Mouse (Mus musculus) left cerebral cortex, adult 9 months (tissue): ENCODE data around the gene Prelp.
A peak's percentile ranks its signal among the peaks of the same experiment; 100 is the strongest.

Experiments used
- DNase-seq, 2 experiments: peaks; one replicate each; pipeline ENCODE4 v3.0.0; 2022; ENCODE audit warnings: low spot score in 2 of 2

Gene Prelp

DNA sequence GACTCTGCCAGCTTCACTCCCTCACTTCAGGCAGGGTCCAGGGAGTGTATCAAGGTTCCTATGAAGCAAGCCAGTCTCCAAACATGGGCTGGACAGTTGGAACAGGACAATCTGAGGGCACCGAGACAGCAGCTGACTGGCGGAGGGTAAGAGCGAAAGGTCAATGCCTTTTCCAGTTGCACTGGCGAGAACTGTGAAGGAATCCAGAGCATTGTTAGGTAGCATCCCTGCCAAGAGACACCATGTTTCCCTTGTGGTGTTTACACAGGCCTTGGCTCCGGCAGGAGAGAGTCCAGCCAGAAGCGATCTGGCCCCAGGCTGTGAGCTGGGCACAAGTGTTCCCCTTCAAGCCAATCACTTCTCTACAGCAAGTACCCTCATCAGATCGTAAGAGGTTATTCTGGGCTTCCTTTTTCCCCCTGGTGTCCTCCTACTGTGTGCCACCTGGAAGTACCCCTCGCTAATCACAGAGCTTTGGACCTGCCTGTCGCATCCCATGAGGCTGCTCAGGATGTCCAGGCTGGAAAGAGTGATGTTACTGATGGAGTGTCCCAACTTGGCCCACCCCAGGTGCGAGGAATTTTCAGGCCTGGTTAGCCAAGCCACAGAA lies 13.2 kb upstream of the Prelp start:
- DNase-seq, result no peak

DNA sequence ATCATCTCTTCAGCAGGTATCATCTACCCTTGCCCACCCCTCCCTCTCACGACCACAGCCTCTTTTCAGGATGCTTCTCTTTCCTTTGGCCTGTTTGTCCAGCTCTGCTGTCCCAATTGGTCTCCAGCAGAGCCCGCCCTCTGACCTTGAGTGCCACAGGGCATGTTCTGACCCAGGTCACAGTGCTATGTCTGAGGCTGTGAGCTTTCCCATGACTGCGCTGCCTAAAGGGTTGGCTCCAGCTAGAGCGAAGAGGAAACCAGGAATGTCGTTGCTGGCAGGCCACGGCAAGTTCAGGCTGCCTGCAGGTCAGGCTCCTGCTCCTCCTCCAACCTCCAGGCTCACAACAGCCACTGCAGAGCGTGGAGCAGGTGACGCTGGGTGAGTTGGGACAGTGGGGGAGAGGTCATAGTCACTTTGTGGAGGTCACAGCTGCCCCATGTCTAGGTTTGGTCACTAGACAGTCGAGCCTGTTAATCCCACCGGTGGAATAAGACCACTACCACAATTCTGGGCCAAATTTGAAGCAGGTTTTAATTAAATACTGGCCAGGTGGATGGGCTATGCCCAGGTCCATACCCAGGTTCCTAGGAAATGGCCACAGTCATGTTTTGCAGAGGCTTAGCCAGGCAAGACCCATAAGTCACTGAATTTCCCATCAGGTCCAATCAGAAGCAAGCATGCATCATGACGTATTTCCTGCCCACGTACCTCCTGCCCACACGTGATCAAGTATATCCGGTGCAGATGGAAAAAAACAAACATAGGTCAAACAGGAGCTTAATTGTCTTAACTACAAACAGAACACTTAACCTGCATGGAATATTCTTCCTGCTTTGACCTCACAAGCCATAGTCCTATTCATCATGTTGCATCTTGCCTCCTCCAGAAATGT lies 12.3 kb upstream of the Prelp start:
- DNase-seq, result no peak

DNA sequence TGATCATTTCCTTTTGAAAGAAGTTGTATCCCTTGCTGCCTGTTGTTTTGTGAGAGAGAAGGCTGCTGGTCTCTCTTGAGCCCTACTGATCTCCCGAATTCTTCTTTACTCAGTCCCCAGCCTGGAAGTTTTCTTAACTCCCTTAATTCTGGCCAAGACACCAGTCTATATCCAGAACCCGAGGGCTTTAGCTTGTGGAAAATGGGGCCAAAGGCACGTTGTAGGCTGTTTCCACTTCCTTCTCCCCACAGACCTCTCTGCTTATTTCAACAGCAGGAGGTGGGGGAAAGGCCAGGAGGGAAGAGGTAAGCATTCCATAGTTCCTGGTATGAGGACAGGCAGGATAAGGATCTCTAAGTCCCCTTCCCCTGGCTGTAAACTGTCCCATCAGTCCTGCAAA lies 8.8 kb upstream of the Prelp start:
- DNase-seq, result no peak

DNA sequence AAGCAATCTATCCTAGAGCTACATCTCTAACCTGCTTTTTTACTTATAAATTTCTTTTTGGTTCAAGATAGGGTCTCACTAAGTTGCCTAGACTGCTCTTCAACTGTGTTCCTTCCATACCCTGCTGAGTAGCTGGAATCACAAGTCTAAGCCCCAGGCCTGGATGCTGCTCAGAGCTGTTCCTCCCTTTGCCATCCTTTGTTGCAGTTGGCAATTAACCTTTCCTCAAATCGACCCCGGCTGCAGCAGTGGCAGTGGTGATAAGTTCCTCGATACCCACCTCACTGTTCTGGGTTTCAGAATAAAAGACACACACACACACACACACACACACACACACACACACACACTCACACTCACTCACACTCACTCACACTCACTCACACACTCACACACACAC lies 4.0 kb upstream of the Prelp start:
- no peak for DNase-seq

DNA sequence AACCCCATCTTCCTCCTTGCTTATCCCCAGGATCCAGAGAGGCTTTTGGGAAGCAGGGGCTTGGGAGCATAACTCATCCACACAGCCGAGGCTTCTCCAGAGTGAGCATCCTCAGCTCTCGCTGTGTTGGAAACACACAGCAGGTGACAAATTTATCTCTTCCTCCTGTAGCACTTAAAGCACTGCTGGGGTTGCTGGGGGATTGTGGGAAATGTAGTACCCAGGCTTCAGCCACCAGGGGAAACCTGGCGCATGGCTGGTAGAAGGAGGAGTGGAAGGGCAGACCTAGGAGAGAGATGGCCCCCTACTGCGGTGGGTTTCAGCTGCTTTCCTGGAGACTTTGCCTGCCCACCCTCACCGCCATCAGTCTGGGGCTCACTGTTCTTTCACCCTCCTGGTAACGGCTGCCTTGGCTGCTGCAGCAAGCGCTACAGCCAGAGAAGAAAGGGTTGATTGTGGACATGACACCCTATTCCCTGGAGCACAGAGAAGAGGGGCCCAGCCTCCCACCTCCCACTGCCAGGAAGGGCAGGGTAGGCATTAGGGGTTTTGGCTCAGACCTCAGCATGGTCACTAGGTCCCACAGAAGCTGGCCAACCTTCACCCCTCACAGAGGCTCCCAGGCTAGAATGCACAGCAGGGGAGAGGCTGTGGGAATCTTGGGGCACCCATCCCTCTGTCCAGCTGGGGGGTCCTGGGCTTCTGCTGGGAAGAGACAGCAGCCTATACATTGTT lies 3.1 kb upstream of the Prelp start:
- DNase-seq, result peak in 1 of 2 experiments; percentile 66

DNA sequence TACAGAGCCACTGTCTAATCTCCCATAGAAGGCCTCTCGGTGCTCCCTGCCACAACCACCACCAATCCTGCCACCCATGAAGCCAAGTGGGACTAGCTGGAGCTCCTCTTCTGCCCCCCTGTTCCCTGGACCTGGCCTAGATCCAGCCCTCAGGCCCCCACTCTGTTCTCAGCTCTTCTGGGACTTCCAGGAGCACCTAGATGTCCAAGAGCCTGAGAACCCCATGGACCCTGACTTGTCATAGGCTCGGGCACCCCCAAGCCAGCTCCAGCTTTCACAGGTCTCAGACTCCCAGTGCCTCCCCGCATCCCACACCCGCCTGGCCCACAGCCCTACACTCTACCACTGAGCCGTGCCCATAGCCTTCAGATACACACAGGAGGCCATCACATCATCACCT lies 1.9 kb upstream of the Prelp start:
- no peak for DNase-seq

DNA sequence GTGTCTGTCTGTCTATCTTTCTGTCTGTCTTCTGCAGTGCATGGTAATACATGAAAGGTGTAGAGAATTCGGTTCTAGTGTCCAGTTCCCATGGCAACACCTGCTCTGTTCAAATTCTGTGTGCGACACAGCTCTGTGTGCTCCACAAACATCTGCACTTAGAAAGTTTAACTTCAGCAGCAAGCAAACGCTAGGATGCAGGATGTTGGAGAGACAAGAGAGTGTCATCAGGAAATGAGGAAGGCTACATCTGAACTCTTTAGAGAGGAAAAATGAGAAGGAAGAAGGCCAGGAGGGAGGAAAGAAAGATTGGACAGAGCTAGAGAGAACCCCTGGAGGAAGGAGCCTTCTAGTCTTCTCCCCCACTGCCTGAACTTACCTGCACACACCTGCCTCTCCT lies 338 bp downstream of the Prelp start:
- DNase-seq, result no peak

DNA sequence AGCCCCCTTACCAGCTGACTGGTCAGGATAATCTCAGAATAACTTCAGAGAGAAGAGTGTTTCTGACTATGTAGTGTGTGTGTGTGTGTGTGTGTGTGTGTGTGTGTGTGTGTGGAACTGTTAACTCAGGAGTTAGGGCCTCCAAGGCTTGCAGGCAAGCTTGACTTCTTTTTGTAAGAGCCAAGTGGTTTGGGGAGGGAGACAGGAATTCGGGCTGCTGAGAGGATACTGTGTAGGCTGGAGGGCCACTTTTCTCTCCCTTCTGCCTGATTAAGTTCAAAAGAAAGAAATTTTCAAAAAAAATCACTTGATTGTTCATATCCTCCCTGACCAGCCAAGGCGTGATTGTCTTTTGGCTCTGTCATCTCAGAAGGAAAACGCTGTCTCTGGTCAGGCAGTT lies 813 bp downstream of the Prelp start:
- no peak for DNase-seq

DNA sequence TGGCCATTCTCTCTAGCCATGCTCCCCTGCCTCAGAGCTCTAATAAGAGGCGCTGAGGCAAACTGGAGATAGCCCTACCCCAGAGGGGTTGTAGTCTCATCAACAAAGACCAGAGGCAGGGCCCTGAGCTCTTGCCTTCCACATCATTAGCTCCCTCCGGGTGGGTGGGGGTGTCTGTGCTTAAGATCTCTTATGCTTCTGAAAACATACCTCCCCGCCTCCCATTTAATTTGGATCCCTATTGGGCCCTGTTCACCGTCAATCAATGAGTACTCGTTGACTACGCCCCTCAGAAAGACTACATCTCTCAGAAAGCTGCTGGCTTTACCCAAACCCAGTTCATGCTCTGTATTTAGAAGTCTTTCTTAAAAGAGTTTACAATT lies 3.1 kb downstream of the Prelp start:
- DNase-seq, result no peak

DNA sequence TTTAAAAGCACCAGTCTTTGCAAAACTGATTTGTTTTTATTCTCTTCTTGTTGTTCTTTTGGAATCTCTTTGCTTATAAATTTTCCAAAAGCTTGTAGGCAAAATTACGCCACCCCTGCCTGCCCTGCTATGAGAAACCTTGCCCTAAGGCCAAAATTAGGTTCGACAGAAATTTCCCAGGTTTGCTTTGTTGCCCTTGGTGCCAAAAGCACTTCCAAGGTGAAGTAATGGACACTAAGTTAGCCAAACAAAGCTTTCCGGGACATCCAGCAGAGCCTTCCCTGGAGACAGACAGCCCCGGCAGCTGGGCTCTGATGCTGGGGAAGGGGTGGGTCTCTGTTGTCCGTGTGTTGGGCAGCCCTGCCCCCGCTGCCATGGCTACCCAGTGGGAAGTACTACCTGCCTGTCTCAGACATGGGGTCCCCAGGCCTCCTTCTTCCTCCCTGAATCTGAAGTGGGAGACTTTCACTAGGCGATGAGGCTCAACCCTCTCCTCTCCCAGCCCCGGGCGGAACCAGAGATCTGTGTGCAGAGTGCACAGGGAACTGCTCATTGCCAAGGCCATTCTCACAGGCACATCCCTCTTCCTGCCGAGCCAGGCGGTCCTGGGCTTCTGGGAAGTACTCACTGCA lies 3.6 kb downstream of the Prelp start:
- DNase-seq, result no peak

DNA sequence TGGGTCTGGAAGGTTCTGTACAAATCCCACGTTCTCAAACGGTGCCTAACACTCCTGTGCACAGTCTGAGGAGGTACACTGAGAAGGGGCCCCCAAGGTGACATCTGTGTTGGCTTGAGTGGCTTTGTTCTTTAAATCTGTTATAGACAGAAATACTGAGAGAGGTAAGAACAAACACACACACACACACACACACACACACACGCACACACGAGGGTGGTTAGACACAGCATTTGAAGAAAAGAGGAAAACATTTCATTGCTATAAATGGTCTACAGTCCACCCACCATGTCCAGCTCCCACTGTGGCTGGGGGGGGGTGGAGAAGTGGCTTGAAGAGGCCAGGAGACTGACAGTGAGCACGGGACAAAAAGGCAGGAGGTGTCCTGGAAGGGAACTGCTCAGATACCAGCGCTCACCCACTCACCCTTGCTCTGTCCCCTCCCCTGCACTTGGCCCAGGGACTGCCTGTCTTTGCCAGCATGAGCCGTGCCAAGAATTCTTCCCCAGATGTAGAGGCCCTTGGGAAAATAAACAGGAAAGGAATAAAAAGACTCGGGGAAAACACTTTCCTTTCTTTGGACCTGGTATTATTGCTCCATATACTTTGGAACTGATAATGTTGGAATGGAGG lies 5.4 kb downstream of the Prelp start:
- peak in 1 of 2 experiments; percentile 73 for DNase-seq

DNA sequence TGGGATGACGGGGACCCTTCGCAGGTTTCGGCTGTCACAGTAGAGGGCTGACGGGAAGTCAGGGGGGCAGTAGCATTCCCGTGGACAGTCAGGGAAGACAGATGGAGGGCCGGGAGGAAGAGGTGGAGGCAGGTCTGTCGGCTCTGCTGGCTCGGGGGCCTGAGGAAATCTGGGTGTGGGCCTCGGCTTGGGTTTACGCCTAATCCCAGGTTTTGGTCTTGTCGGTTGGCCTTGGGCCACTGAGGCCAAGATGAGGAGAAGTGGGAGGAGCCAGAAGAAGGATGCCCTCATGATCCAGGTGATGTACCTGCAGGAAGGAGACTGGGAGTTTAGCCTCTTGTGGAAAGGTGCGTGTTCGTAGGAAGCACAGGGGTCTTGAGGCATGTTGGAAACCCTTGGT lies 6.1 kb downstream of the Prelp start:
- DNase-seq, result no peak

DNA sequence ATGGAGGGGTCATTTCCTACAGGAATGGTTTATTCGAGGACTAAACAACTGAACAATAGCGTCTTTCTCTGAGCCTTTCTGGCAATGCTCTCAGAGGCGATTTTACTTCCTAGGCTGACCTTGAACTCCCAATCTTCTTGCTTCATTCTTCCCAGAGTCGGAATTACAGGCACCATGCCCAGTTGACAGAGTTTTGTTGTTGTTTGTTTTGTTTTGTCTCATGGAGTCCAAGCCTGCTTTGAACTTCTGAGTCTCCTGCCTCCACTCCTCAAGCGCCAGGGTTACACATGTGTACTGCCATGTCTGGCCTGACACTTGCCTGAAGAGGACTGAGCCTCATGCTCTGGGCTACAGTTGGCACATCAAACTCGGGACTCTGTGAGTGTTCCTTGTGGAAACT lies 8.2 kb downstream of the Prelp start:
- DNase-seq, result no peak

DNA sequence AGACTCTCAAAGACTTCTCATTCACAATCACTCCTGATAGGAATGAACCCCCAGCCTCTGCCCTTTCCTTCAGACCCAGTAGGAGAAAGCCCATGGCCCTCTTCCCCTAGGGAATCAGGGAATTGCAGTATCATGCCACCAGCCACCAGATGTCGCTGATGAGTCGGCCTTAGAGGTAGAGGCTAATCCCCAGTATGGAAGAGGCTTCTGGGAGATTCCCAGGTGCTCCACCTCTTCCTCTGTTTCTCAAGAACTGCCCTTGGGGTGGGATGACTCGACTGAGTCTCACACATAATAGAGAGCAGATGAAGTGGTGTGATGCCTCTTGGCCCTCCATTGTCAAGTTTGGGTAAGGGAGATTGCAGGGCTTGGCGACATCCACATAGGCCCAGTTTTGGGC lies 9.8 kb downstream of the Prelp start:
- DNase-seq, result peak in 1 of 2 experiments; percentile 63

DNA sequence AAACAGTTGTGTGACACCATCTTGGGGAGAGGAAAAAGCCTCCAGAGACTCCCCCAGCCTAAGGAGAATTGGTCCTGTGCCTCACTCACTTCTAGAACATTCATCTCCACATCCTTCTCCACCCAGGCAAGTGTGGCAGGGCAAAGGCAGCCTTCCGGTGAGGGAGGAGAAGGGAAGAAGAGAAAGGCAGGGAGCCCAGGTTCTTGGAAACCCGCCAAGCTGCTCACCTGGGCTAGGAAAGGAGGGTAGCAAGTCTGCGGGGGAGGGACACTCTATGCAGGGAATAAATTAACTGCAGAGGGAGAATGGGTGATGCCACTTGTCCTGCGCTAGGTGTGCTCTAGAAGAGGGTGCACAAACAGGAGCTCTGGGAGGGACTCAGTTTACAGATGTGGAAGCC lies 10.2 kb downstream of the Prelp start:
- DNase-seq, result no peak

DNA sequence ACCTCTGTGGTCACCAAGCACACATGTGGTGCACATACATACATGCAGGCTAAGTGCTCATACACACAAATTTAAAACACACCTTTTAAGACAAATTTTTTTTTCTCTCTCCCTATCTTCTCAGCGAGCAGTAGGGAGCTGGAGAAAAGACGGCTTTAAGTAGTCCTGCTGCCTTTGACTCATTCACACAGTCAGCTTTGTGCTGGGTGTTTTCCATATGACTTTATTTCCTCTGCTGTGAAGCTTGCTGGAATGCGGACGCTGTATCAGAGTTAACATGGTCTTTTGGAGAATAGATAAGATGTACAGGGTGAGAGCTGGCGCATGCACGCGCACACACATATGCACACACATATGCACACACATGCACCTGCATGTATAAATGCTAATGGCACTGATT lies 11.1 kb downstream of the Prelp start:
- DNase-seq, result no peak

DNA sequence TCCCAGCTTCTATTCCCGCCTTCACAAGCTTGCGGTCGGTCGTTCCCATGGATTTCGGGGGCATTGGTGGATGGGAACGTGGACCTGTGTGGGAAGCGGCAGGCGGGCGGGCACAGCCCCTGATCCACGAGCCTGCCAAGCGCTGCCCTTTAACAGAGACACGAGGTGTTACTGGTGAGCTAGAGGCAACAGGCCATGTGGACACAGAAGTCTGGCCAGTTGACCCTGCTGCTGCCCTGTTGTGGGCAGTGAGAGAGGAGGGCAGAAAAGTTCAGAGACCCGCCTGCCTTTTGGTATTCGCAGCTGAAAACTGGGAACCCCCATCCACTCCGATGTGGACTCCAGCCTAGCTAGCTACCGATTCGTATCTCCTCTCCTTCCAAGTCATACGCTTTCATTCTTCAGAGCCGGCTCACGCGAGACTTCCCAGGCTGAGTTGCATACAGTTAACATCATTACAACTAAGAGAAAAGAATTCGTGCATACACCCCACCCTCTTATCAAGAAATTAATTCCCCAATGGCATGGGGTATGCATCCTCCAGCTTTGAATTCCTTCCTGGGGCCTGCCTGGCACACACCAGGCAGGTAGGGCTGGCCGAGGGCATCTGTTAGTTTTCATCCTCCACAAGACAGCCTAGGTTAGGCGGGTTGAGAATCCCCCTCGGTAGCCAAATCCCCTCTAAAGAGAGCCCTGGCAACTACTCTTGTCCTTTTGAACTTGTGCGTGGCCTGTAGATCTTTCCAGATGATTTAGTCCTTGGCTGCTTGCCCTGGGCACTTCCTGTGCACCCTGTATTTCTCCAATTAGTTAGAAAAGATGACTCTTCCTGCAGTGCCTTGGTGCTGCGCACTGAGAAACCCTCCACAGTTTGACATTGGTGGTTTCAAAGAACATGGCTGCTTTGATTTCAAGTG lies 12.3 kb downstream of the Prelp start:
- DNase-seq, result peak in 1 of 2 experiments; percentile 57

DNA sequence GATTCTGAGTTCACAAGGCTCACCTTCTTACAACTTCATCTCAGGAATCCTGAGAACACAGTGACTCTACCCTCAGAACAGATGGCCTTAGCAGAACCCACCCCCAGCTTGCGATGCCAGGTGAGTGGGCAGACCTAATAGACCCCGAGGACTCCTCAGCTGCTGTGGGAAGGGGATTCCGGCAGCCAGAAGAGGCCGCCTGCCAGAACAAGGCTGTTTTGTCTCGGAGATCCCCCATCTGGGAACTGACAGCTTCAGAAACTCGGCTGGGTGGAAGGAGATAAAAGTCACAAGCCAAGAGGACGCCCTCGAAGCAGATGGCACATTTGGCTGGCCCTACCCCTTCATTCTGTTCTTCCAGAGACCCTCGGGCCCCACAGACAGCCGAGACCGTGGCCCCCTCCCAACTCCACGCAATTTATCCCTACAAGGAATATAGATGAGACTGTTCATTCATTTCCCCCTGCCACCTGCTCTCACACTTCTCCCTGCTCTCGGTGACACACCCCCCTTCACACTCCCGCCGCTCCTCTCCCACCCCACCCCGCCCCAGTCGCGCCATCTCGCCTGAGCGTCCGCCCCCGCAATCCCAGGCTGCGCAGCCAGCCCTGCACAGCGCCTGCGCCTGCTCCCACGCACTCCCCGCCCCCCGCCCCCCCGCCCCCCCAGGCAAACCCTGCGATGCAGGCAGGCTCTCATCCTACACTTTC lies 13.1 kb downstream of the Prelp start, which contains the start of gene Optc:
Gene Optc, minus strand, starts transcription at position 51 of the 710 bp plus-strand sequence.
- DNase-seq, result peak; percentile 69 to 80

DNA sequence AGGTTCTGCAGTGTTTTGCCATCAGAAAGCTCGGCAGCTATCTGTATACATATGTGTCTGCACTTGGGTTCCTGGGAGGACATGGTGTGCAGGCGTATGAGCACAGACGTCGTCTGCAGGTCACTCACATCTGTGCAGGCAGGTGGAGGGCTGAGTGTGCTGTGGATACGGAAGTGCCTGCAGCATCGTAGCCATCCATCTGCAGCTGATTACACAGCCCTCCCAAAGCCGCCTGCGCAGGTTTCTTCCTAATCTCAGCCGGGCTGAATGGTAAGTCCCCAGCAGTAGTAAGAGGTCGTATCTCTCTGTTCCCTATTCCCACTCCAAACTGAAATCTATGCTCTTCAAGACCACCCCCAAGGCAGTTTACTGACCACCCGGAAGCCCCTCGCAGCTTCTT lies 14.8 kb downstream of the Prelp start:
- no peak for DNase-seq

DNA sequence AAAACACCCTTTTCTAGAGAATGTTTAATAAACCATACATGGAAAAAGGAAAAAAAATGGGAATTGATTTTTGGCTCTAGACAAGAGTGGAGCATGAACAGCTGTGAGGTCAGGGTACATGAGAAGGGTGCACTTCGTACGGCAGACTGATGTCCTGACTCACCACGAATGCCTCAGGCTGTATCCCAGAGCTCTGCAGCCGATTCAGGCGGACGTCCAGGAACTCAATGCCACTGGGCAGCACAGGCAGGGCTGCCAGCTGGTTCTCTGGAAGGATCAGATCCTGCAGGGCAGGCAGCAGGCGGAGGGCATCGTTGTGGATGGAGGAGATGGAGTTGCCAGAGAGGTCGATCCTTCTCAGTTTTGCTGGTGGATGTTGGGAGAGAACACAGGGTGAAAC lies 20.4 kb downstream of the Prelp start:
- no peak for DNase-seq
